Mouse (Mus musculus): ENCODE data around the gene Tmem269.
A peak's percentile ranks its signal among the peaks of the same experiment; 100 is the strongest.

The Tmem269 gene

GRCm38 (mm10) chr4:119218169-119218568 is at the start of gene Tmem269:
Tmem269 (minus strand) TSS chr4:119218217.
- no peak for DNase-seq

- DNase-seq, result no peak
Observed at GRCm38 (mm10) chr4:119266606-119267005, 48.6 kb upstream of the Tmem269 start.

- DNase-seq, result no peak
Observed at GRCm38 (mm10) chr4:119263459-119263858, 45.4 kb upstream of the Tmem269 start.

GRCm38 (mm10) chr4:119262483-119262882 is 44.5 kb upstream of the Tmem269 start:
- no peak for DNase-seq

GRCm38 (mm10) chr4:119261087-119261713 is 43.2 kb upstream of the Tmem269 start:
- DNase-seq, result no peak

- DNase-seq, result no peak
Observed at GRCm38 (mm10) chr4:119259344-119260254, 41.6 kb upstream of the Tmem269 start.

- no peak for DNase-seq
Observed at GRCm38 (mm10) chr4:119257083-119257482, 39.1 kb upstream of the Tmem269 start.

GRCm38 (mm10) chr4:119255351-119255750 is 37.3 kb upstream of the Tmem269 start, which contains the start of gene Cldn19:
Cldn19 (plus strand) TSS chr4:119255414.
- DNase-seq, result no peak

GRCm38 (mm10) chr4:119254012-119254618 is 36.1 kb upstream of the Tmem269 start:
- no peak for DNase-seq

- DNase-seq, result no peak
Observed at GRCm38 (mm10) chr4:119252025-119252808, 34.2 kb upstream of the Tmem269 start.

- no peak for DNase-seq
Observed at GRCm38 (mm10) chr4:119248407-119248965, 30.5 kb upstream of the Tmem269 start.

GRCm38 (mm10) chr4:119247462-119248235 is 29.6 kb upstream of the Tmem269 start:
- no peak for DNase-seq

- DNase-seq, result no peak
Observed at GRCm38 (mm10) chr4:119246688-119247225, 28.7 kb upstream of the Tmem269 start.

- no peak for DNase-seq
Observed at GRCm38 (mm10) chr4:119245961-119246360, 27.9 kb upstream of the Tmem269 start.

- peak; percentile 49 for DNase-seq
Observed at GRCm38 (mm10) chr4:119245556-119245955, 27.5 kb upstream of the Tmem269 start.

GRCm38 (mm10) chr4:119244468-119245240 is 26.6 kb upstream of the Tmem269 start:
- DNase-seq, result no peak

GRCm38 (mm10) chr4:119242571-119242970 is 24.6 kb upstream of the Tmem269 start:
- DNase-seq, result no peak

GRCm38 (mm10) chr4:119241664-119242063 is 23.6 kb upstream of the Tmem269 start:
- DNase-seq, result no peak

- peak; percentile 39 for DNase-seq
Observed at GRCm38 (mm10) chr4:119239181-119239682, 21.2 kb upstream of the Tmem269 start.

- DNase-seq, result no peak
Observed at GRCm38 (mm10) chr4:119238661-119239060, 20.6 kb upstream of the Tmem269 start.
